Mouse (Mus musculus) small intestine, adult 2 months (tissue): ENCODE results near the gene Fastkd5. TPM values are rescaled to one million over a fixed set of nuclear protein-coding genes. Genes with fewer than 3 reads are reported as not detected.

Source experiments
- H3K27ac ChIP-seq: fragments of 200-500 bp; 2 replicates; pipeline ENCODE4 v1.5.1; 2012; ENCODE audit warnings: low read depth, low read length, control low read depth, inconsistent platforms; ENCODE audit not compliant: insufficient read depth
- H3K27me3 ChIP-seq: fragments of 200-500 bp; 2 replicates; pipeline ENCODE4 v1.6.1; 2012; ENCODE audit warnings: mild to moderate bottlenecking, moderate library complexity, low read length, inconsistent platforms; ENCODE audit not compliant: control insufficient read depth, insufficient read depth
- H3K36me3 ChIP-seq: fragments of 200-500 bp; 2 replicates; pipeline ENCODE4 v1.6.1; 2012; ENCODE audit warnings: mild to moderate bottlenecking, low read length, control low read depth, inconsistent platforms; ENCODE audit not compliant: control insufficient read depth, insufficient read depth
- H3K4me1 ChIP-seq: fragments of 200-500 bp; 2 replicates; pipeline ENCODE4 v1.6.1; 2012; ENCODE audit warnings: low read length, inconsistent platforms, mixed read lengths; ENCODE audit not compliant: control insufficient read depth, insufficient read depth, insufficient read length
- H3K4me3 ChIP-seq: fragments of 200-500 bp; 2 replicates; pipeline ENCODE4 v1.5.1; 2012; ENCODE audit warnings: low read depth, mild to moderate bottlenecking, control low read depth, inconsistent platforms, low read length, moderate library complexity
- CTCF ChIP-seq: fragments of 200-500 bp; IDR thresholded peaks from 2 replicates; pipeline ENCODE4 v1.5.1; 2012; ENCODE audit warnings: low read depth, mild to moderate bottlenecking, control low read depth, inconsistent platforms, low read length, moderate library complexity, mixed read lengths; ENCODE audit not compliant: insufficient replicate concordance, insufficient read length; ENCODE audit errors: extremely low read depth
- POLR2A ChIP-seq: fragments of 200-500 bp; IDR thresholded peaks from 2 replicates; pipeline ENCODE4 v1.6.1; 2012; ENCODE audit warnings: low read depth, mild to moderate bottlenecking, control low read depth, inconsistent platforms, low read length, moderate library complexity
- WGBS: fragments of 180-500 bp; shearing (Covaris S2); methylation state at CpG from one replicate; pipeline ENCODE4 v1.1.7; 2018; 5-methylcytosine and 5-hydroxymethylcytosine counted together
- polyA plus RNA-seq: library from polyadenylated mRNA; depleted of rRNA; stranded (reverse); fragments of >200 nt; gene quantifications from 2 replicates; pipeline ENCODE4 v1.2.3, GENCODE M21; 2012; rRNA removed

Gene Fastkd5
- 0.70 and 0.74 TPM in 2 replicates for polyA plus RNA-seq

DNA sequence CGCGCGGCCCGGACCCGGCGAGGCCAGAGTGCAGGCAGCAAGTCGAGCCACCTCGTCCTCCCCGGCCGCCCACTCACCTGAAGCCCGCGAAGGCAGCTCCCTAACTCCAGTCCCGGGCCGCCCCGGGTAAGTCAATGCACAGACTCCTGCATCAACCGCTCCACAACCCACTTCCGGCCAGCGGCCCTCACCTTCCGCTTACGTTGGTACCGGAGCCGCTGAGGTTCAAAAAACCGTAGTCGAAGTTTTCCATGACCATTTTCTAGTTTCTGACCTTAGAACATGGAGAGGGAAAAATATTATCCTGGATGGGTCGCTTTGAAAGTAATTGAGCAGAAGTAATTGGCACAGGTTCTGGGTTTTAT is at the start of gene Fastkd5, which contains the start of gene Ubox5:
TSS of gene Fastkd5 (minus strand) at position 189 of the 365 bp plus-strand sequence.
TSS of gene Ubox5 (minus strand) at position 200 of the 365 bp plus-strand sequence.
- no peak for TF ChIP-seq CTCF
- TF ChIP-seq POLR2A: peak; percentile 36; the same call in 1 of the 2 replicates
- peak within 1 kb of the TSS; percentile 93 for H3K4me3 ChIP-seq
- peaks cover 7% of the 10 kb centered on the region for H3K4me1 ChIP-seq
- no peaks in the 10 kb centered on the region for H3K27me3 ChIP-seq
- peak within 1 kb of the TSS; percentile 3 for H3K27ac ChIP-seq
- peaks cover 9% of the 10 kb centered on the region for H3K36me3 ChIP-seq
- WGBS: under 1% methylated on average over 25 of the region's 25 CpGs

DNA sequence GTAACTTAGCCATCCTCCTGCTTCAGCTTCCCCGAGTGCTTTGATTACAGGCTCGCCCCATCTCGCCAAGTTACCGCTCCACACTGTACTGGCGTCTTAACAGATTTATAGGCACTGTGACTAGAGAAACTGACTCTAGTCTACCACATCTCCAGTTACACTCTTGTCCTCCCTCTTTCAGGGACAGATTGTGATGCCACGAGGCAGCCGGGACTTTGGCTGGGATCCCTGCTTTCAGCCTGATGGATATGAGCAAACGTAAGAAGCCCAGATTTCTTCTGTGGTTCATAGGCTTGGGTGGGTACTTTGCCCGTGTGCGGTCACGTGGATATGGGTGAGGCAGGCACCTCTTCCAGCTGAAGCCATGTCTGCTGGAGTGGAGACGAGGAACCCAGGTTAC is 49.3 kb upstream of the Fastkd5 start:
- no peak overlapping the region for H3K27ac ChIP-seq
- peaks cover 64% of the 10 kb centered on the region for H3K36me3 ChIP-seq
- TF ChIP-seq POLR2A (no peak), CTCF (no peak)
- 93% methylated on average over 12 of the region's 12 CpGs for WGBS
- H3K27me3 ChIP-seq: no peaks in the 10 kb centered on the region
- H3K4me1 ChIP-seq: no peaks in the 10 kb centered on the region
- no peak overlapping the region for H3K4me3 ChIP-seq

DNA sequence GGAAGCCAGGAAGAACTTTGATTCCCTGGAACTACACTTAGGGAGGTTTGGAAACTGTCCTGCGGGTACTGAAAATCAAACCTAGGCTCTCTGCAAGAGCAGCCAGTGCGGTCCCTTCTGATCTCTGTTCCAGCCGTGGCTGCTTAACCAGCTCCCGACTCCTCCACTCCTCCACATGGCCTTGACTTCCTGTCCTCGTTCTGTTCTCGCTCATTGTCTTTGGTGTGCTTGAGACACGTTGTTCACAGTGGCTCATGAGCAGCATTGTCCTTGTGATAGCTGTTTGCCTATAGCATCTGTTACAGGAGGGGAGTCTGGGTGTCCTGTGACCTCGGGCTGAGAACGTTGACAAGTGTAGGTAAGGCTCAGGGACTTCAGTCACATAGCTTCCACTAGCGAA is 47.4 kb upstream of the Fastkd5 start:
- Histone ChIP-seq H3K27ac (no peak overlapping the region), H3K27me3 (no peaks in the 10 kb centered on the region), H3K4me1 (no peaks in the 10 kb centered on the region), H3K36me3 (peaks cover 74% of the 10 kb centered on the region), H3K4me3 (no peak overlapping the region)
- TF ChIP-seq POLR2A: no peak
- no peak for TF ChIP-seq CTCF
- 84% methylated on average over 10 of the region's 10 CpGs for WGBS

DNA sequence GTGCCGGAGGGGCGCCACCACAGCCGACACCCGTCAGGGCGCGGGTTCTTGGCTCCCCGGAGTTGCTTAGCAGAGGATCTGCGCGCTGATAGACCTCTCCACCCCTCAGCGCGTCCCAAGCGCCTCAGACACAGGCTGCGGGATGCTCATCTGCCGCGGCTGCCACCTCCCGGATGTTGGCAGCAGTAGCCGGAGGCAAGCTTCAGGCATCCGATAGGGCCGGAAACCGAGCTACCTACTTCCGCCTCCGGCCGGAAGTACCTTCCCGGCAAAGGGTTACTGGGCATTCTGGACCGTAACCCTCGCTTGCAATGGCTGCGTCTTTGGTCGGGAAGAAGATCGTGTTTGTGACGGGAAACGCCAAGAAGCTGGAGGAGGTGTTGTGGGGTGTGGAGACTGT is 37.7 kb upstream of the Fastkd5 start, which contains the start of gene Itpa:
TSS of gene Itpa (plus strand) at position 52 of the 400 bp plus-strand sequence.
- peak within 1 kb of the TSS; percentile 84 for H3K4me3 ChIP-seq
- H3K27ac ChIP-seq: peak within 1 kb of the TSS; percentile 37
- H3K36me3 ChIP-seq: peaks cover 10% of the 10 kb centered on the region
- H3K4me1 ChIP-seq: peaks cover 11% of the 10 kb centered on the region; the same call in 1 of the 2 replicates
- under 1% methylated on average over 31 of the region's 31 CpGs for WGBS
- peak; percentile 63; the same call in 1 of the 2 replicates for TF ChIP-seq CTCF
- peak; percentile 45 for TF ChIP-seq POLR2A
- H3K27me3 ChIP-seq: no peaks in the 10 kb centered on the region

DNA sequence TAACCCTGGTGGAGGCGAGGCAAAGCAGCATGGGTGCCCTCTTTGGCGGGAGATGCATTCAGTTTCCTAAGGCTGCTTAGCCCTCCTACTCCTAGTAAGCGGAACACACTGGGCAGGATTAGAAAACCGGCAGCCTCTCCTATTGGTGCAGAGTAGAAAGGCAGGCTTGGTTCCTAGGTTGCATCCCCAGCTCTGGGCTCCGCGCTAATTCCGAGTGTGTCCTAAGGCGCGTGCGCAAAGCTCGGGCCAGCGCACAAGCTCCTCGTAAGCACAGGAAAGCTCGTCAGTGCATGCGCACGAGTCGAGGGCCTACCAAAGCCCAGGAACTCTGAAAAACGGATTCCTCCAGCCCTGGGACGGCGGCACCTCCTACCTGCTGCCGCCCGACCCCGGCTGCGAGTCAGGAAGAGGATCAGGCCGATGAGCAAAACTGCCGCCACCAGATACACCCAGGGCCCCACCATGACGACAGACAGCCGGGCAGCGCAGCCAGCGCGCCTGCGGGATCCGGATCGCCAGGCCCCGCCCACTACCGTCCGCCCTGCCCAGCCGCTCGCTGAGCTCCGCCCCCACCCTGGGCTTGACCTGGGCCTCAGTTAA is 34.4 kb upstream of the Fastkd5 start, which contains the start of gene Ddrgk1:
TSS of gene Ddrgk1 (minus strand) at position 558 of the 600 bp plus-strand sequence.
- H3K27ac ChIP-seq: peak within 1 kb of the TSS; percentile 83
- H3K27me3 ChIP-seq: no peaks in the 10 kb centered on the region
- TF ChIP-seq CTCF (no peak), POLR2A (peak; percentile 46; the same call in 1 of the 2 replicates)
- peaks cover 11% of the 10 kb centered on the region; the same call in 1 of the 2 replicates for H3K4me1 ChIP-seq
- WGBS: under 1% methylated on average over 40 of the region's 40 CpGs
- peak within 1 kb of the TSS; percentile 68 for H3K4me3 ChIP-seq
- peaks cover 18% of the 10 kb centered on the region for H3K36me3 ChIP-seq

DNA sequence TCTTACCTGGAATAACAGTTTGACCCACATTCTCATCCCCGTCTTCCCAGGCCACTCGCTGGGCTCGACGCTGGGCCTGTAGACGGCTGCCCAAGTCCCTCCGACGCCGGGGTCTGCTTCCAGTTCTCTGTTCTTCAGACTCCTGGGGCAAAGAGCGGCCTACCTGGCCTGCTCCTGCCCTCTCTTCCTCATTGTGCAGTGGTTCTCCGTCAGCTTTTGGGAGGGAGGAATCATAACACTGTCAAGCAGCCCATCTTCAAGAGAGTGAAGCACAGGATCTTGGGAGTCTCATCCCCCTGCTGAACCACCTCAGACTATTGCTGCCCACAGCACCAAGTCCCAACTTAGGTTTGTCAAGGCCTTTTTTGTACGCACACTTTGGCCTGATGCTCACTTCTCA is 33.5 kb upstream of the Fastkd5 start:
- 91% methylated on average over 11 of the region's 11 CpGs for WGBS
- Histone ChIP-seq H3K27me3 (no peaks in the 10 kb centered on the region), H3K36me3 (peaks cover 26% of the 10 kb centered on the region), H3K4me1 (peaks cover 11% of the 10 kb centered on the region; the same call in 1 of the 2 replicates), H3K27ac (no peak overlapping the region), H3K4me3 (no peak overlapping the region)
- TF ChIP-seq CTCF: no peak
- no peak for TF ChIP-seq POLR2A

DNA sequence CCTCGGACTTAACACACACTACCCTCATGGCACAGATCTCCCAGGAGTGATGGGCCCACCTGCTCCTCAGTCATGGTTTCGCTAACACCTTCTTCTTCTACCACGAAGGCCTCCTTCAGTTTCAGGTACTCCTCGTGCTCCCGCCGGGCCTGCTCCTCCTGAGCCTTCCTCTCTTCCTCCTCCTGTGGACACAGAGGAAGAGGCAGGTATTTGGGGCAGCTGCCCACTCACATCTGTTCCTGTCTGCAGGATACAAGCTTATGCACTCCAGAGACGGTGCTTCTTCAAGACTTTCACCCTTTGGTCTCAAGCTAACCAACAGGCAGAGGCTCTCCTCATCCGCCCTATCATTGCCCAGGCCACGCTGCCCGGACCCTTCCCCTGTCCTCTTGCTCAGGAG is 28.7 kb upstream of the Fastkd5 start:
- peaks cover under 1% of the 10 kb centered on the region; the same call in 1 of the 2 replicates for H3K4me1 ChIP-seq
- 95% methylated on average over 10 of the region's 10 CpGs for WGBS
- no peak overlapping the region for H3K4me3 ChIP-seq
- no peak overlapping the region for H3K27ac ChIP-seq
- peaks cover 54% of the 10 kb centered on the region for H3K36me3 ChIP-seq
- no peaks in the 10 kb centered on the region for H3K27me3 ChIP-seq
- TF ChIP-seq CTCF: no peak
- no peak for TF ChIP-seq POLR2A

DNA sequence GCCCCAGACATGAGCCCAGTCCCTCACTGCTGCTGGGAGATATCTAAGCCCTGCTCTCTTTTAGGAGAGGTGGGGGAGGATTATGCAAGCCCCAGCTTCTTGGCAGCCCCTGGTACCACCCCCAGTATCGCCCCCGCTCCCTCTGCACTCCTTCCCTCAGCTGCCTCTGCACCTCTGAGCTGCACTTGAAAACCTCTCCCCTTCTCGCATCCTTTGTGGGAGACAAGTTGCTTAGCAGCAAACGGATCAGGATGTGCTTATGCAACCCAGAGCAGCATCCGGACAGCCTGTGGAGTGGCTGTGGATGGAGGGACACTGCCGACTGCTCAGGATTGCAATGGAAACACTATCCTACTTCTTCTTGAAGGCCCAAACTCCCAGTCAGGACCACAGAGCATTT is 27.7 kb upstream of the Fastkd5 start:
- TF ChIP-seq POLR2A (no peak), CTCF (no peak)
- no peak overlapping the region for H3K4me3 ChIP-seq
- WGBS: 90% methylated on average over 6 of the region's 6 CpGs
- H3K27ac ChIP-seq: no peak overlapping the region
- peaks cover 58% of the 10 kb centered on the region for H3K36me3 ChIP-seq
- no peaks in the 10 kb centered on the region for H3K27me3 ChIP-seq
- H3K4me1 ChIP-seq: no peaks in the 10 kb centered on the region
